Mouse (Mus musculus) thymus, postnatal 25 days (tissue): ENCODE data around the gene Poldip3.
"Not testable (repeated sequence)": the region's sequence is repeated elsewhere in the genome, so short reads cannot be mapped to it uniquely, and the experiment has no call there.

Source experiments
- DNase-seq: peaks from one replicate; pipeline ENCODE4 v3.0.0; 2022

The Poldip3 gene

DNA sequence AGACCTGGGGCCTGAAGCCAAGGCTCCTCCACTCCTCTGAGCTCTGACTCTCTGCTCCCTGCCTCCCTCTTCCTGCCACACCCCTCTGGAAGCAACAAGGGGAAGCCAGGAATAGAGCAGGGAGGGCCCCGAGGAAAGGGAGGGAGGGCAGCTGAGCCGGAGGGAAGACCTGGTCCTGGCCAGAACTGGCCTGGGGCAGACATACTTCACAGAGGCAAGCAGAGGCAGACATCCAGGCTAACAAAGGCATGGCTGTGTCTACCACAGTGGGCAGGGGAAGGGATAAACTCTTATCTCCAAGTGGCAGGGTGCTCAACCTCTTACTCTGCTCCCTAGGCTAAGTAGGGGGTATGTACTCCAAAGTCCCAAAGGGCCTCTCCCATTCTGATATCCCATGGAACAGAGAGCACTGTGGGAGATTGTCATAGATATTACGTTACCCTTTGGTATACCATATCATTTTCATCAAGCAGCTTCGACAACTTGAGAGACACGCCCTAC lies 15.8 kb upstream of the Poldip3 start:
- DNase-seq: no peak

GRCm38 (mm10) chr15:83162818-83163485 lies 13.8 kb upstream of the Poldip3 start:
- DNase-seq: no peak

GRCm38 (mm10) chr15:83162001-83162400 lies 12.8 kb upstream of the Poldip3 start:
- DNase-seq: no peak

DNA sequence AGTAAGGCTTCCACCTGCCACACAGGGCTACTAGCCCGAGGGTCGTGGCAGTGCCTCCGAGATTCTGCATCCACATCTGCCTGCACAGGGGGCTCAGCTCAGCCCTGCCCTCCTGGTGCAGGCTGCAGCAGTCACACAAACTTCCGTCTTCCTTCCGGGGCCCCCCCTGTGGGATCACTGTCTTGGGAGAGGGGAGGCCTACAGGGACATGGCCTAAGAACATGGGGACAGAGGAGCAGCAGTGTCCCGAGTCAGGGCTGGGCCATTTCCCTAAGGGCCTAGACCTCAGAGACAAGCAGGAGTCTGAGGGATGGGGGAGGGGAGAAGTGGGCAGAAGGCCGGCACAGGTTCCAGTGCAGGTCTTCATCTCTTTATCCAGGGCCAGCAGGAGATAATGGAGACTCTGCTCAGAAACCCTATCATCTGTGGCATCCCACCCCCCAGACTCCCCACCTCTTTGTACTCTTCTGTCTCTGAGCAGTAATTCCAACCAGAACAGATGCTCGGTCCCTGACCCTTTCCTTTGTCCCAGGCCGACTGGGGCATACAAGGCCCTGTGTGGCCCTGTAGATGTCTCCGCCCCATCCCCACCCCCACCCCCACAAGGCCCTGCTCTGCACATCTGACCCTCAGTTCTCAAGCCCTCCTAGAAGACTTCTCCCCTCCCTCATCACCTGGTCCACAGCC lies 12.0 kb upstream of the Poldip3 start:
- no peak for DNase-seq

- DNase-seq: no peak
These were observed 11.4 kb upstream of the Poldip3 start for GRCm38 (mm10) chr15:83160561-83160960.

- no peak for DNase-seq
These were observed 10.6 kb upstream of the Poldip3 start for GRCm38 (mm10) chr15:83159823-83160222.

DNA sequence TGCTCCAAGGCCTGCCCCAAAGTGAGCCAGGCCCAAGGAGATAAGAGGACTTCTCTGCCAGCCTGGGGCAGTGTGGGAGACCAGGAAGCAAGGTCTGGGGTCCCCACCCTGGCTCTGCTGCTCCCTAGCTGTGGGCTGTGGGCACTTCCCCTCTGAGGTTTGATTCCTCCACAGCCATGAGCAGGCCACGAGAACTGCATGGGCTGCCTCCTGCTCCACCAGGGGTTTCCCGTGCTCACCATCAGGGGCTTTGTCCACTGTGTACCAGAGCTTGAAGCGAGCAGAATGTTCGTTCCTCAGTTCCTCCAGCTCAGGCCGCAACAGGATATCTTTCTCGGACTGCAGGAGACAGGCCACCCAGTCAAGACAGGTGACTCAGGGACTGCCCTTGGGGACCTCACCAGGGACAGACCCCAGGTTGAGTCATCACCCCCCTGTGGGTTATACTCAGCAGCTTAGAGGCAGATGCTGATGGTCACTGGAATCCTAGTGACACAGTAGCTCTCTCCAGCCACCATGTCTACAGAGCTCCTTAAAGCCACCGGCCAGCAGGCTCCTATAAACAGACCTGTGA lies 9.5 kb upstream of the Poldip3 start:
- no peak for DNase-seq

DNA sequence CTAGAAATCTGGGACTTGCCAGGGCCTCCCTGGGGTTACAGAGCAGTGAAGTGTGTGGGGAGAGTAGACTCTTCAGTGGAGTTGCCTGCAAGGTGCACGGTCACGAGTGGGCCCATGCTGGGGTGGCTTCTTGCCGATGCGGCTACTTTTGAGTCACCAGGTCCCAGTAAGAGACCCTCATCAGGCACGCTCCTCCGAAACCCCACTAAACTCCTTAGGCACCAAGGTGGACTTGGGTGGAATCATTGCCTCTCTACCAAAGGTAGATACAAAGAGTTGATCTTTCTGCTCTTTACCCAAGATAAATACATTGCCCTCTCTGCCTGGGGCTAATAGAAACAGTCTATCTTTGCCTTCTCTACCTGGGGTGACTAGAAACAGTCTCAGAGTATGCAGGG lies 8.5 kb upstream of the Poldip3 start:
- DNase-seq: no peak

GRCm38 (mm10) chr15:83156929-83157666 lies 7.9 kb upstream of the Poldip3 start:
- DNase-seq: peak; percentile 47

DNA sequence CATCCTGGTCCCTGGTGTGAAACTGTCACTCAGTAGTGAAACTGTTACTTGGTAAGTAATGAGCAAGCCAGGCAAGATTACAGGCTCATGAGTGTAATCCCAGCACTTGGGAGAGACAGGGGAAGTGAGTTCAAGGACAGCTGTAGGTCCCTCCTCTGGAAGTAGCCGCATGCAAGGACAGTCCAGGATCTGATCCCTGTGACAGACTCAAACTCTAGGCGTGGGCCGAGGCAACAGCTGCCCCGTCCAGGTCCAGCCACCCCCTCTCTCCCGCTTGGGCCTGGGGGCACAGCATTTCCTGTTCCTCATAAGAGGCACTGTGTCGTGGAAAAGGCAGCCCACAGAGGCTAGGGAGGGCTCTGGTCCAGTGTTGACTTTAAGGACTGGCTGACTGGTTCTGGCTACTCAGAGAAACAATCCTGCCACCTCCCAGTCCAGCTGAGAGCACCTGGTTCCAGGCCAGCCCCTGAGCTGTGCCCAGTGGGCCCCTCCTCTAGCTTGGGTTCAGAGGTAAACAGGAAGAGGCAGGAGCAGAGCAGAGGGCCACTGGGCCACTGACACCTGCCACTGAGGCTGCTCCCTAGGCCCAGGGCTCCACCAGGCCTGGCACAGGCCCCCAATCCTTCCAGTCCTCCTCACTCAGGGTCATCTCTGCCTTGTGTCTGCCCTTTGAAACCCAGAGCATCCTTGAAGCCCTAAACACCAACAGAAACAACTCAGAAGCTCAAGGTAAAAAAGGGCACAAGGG lies 6.7 kb upstream of the Poldip3 start:
- no peak for DNase-seq

DNA sequence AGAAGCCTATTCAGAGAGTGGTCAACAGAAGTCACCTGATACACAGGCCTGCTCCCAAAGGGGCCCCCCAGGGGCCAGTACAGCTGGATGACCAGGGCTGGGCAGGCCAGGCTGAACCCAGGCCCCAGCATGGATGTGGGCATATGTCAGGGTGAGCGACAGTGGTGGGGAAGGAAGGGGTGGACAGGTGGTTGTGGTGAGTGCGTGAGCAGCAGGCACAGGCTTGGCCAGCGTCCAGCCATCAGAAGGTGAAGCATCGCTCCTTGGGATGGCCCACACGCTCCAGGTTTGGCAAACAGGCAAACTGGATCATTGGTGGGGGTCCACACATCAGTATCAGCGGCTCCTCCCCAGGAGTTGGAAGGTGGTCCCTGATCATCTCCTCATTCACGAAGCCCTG lies 5.1 kb upstream of the Poldip3 start:
- no peak for DNase-seq

DNA sequence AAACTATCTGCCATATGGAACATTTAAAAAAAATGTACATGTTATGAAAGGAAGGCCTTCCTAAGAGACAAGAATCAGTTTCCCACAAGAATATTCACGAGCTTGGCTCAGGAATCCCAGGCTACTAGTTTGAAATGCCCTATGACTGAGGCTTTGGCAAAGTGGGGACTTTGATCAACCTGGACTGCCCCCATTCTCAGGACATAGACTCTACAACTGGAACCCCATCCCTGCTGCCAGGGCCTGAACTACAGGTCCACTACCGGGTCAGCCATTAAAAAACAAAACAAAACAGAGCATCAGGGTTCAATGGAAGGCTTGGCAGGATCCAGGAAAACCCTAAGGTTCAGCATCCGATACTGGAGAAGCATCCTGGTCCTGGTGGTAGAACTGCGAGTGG lies 1.5 kb upstream of the Poldip3 start:
- DNase-seq: no peak

DNA sequence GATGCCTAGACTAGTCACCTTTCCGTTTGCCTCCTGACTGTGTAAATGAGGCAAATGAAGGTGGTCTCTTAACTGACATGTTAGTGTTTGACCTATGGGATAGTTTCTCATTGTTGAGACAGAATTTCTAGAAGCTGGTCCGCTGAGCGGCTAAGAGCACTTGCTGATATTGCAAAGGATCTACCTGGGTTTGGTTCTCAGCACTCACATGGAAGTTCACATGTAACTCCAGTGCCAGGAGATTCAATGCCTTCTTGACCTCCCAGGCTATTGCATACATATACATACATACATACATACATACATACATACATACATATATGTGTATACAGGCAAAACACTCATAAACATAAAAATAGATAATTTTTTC lies 874 bp upstream of the Poldip3 start:
- no peak for DNase-seq

GRCm38 (mm10) chr15:83148801-83149195 lies 386 bp downstream of the Poldip3 start:
- no peak for DNase-seq

DNA sequence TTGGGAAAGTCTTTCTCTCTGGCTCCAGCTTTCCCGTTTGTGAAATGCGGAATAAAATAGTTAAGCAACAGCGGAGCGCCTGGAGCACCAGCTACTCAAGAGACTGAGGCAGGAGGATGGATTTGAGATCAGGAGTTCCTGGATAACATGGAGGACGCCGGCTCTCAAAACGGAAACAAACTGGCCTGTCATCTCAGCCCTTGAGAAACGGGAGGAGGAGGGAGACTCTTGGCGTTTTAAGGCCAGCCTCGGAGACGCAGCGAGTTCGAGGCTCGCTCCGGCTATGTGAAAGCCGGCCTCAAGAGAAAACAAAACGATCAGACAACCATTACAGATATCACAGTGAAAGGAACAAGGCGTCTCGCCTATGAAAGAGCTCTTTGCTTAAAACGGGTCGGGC lies 789 bp downstream of the Poldip3 start:
- peak; percentile 18 for DNase-seq

GRCm38 (mm10) chr15:83145541-83145940 lies 3.6 kb downstream of the Poldip3 start:
- DNase-seq: no peak

DNA sequence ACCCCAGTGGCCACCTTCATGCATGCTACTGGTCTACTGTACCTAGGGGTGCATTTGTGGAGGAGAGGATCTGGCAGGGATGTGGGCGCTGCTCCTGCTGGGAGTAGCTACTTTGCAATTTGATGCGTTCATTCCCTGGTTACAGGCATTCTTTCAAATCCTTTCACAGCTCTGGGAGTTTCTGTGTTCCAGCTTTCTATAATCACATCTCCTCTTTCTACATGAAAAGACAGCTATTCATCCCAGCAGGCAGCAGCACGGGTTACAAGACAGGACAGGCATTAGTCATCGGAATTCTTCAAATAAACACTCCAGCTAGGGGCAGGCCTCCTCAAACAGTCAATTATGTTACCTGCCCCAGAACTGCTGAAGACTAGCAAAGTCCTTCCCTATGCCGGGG lies 6.3 kb downstream of the Poldip3 start:
- no peak for DNase-seq

GRCm38 (mm10) chr15:83135654-83136053 lies 13.5 kb downstream of the Poldip3 start:
- DNase-seq: no peak

- DNase-seq: no peak
These were observed 14.5 kb downstream of the Poldip3 start for GRCm38 (mm10) chr15:83134671-83135070.

- DNase-seq: no peak
These were observed 19.5 kb downstream of the Poldip3 start for GRCm38 (mm10) chr15:83129530-83130231.

- not testable (repeated sequence) for DNase-seq
These were observed 22.1 kb downstream of the Poldip3 start for GRCm38 (mm10) chr15:83127037-83127436.

DNA sequence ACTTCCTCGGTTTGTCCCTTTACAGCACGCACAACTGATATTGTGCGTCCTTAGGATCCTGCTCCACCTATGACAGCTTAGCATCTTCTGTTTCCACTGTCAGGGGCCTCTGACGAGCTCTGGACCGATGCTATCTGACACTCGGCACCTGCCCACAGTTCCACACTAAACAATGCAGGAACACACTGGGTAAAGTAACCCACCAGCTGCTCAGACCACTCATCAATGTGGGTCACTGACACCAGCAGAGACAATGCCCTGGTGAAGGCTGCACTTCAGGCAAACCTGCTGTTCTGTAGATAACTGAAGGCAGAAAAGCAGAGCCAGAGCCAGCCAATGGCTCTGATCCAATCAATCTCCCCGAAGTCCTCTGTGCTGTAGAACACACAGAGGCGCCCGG lies 22.6 kb downstream of the Poldip3 start:
- DNase-seq: no peak
